Mouse (Mus musculus): Measurements from ENCODE around the gene Ms4a12.
"Not testable (repeated sequence)": the region's sequence is repeated elsewhere in the genome, so short reads cannot be mapped to it uniquely, and the experiment has no call there.

Gene Ms4a12

DNA sequence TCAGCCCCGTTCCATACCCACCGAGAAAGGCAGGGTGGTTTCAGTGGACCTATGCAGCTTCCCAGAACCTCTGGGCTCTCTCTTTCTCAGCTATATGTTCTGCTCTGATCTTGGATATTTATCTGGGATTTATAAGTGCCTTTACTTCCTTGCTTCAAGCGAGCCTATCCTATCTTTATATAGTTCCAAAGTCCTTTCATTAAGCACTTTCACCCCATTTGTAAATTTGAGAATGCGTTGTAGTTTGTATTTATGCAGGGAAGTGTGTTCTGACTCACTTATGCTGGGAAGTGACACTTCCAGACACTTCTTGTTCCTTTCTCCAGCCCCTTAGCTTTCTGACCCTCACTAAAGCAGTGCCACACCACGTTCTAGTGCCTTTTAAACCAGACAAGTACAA, at the start of gene Ms4a12:
Gene Ms4a12, minus strand, starts transcription at position 101 of the 400 bp plus-strand sequence.
- DNase-seq (ENCODE audit: low spot score): no peak

DNA sequence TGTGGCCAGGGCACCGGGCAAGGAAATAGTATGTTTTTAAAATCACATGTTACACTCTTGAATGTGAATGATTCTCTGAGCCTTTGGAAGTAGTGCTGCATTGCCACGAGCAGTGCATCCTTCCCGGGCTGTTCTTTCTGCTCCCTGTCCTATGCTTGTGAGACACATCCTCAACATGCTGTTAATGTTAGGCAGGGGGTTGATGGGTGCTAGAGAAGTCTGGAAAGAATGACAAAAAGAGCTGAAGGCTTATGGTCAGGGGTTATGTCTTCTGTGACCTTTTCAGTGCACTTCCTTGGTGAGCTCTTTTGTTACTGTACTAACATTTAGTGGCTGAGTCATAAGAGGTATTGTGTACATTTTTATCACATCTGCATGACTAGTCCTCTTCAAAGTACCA, 48.0 kb upstream of the Ms4a12 start:
- no peak for DNase-seq (ENCODE audit: low spot score)

DNA sequence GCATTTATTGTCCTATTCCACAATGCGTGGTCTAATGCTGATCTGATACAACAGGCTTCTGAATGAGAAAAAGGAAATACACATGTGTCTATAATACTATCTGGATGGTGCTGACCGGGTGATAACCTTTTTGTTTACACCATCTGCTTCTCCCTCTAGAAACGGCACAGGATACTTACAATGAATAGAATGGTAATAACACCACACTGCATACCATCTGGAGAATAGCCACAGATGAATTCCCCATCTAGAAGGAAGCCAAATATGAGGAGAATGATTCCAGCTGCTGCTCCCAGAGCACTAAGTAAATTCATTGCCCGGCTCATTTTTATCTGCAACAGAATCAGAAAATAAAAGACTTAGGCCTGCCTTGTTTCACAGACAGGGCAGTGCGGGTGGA, 44.2 kb upstream of the Ms4a12 start:
- DNase-seq (ENCODE audit: low spot score): no peak

DNA sequence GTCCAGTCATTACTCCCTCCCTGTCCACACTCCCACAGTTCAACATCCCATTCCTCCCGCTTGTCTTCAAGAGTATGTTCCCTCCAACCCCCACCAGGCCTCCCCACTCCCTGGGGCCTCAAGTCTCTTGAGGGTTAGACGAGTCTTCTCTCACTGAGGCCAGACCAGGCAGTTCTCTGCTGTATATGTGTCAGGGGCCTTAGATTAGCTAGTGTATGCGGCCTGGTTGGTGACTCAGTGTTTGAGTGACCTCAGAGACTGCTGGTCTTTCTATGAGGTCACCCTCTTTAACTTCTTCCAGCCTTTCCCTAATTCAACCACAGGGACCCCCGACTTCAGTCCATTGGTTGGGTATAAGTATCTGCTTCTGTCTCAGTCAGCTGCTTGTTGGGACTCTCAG, 34.7 kb upstream of the Ms4a12 start:
- no peak for DNase-seq (ENCODE audit: low spot score)

GRCm38 (mm10) chr19:11266052-11266845, 34.0 kb upstream of the Ms4a12 start, which contains the start of gene Ms4a1:
TSS of gene Ms4a1 (minus strand) at chr19:11266241.
- no peak for DNase-seq (ENCODE audit: low spot score)

DNA sequence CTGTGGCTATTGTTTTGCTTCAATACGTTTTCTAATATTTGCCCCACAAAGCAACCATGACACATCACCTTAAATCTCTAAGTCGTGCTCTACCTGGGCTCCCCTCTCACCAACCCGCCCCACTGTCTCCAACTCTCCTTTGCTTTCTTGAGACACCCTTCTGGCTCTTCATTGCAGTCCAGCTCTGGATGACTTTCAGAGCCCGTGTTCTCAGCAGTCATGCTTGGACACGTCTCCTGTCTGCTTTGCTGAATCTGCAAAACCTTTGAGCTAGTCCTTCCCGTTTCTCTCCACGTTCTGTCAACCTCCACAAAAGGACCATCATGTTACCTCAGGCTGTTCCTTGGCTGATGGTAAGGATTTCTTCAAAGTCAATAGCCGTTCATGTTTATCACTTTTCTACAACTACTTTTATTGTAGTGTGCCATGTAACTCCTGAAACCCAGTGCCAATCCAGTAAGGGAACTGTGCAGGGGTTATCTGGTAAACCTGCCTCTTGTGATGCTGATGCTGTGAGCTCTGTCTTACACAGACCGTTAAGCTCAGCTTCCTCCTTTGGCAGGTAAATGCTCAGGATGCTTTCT, 32.4 kb upstream of the Ms4a12 start:
- no peak for DNase-seq (ENCODE audit: low spot score)

DNA sequence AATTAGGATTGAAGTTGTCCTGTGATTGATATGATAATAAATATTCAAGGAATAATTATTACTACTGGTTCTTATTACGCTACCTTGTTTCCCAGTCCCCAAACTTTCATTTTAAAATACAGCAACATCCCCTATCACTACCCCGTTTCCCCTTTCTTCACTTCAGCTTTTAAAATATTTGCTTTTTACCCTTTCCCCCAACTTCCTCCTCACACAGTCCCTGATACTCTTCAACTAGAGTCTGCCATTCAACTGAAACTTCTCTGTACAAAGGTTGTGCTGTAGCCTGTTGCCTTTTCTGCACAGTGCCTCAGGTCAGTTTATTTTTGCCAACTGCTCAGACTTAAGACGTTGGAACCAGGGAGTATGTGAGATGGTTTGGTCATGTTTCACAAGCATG, 31.3 kb upstream of the Ms4a12 start:
- DNase-seq (ENCODE audit: low spot score): no peak

GRCm38 (mm10) chr19:11262932-11263331, 30.7 kb upstream of the Ms4a12 start:
- not testable (repeated sequence) for DNase-seq (ENCODE audit: low spot score)

GRCm38 (mm10) chr19:11261522-11261921, 29.3 kb upstream of the Ms4a12 start:
- DNase-seq (ENCODE audit: low spot score): no peak

DNA sequence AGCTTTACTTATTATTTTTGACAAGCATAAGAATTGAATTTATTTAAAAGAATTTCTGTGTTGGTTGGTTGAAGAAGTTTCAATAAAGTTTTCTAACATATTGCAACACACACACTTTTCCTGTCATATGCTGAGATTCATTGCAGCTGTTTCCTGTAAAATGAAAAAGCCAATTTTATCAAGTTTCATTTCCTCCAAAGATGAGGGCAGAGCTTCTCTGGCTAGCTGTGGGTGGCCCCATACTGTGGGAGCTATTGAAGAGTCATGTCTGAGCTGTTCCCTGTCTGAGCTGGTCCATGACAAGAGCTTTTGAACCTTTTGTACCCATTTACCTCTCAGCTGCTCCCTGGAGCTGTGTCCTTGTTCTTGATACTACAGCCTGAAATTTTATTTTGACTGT, 12.0 kb upstream of the Ms4a12 start:
- no peak for DNase-seq (ENCODE audit: low spot score)

DNA sequence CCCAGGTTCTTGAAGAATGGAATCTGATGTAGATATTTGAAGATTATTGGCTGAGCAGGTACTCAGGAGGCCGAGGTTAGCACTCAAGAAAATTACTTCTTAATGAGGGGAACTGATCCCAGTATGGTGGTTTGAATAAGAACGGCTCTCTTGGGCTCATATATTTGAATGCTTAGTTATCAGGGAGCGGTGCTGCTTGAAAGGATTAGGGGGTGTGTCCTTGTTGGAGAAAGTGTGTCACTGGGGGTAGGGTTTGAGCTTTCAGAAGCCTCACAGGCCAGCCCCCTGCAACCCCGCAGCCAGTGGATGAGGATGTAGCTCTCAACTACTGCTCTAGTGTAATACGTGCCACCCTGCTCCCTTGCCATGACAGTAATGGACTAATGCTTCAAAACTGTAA, 10.3 kb upstream of the Ms4a12 start:
- no peak for DNase-seq (ENCODE audit: low spot score)

GRCm38 (mm10) chr19:11235820-11236219, 3.6 kb upstream of the Ms4a12 start:
- DNase-seq (ENCODE audit: low spot score): no peak

GRCm38 (mm10) chr19:11234921-11235735, 2.9 kb upstream of the Ms4a12 start:
- no peak for DNase-seq (ENCODE audit: low spot score)

- DNase-seq (ENCODE audit: low spot score): no peak
Observed at GRCm38 (mm10) chr19:11234244-11234643, 2.0 kb upstream of the Ms4a12 start.

DNA sequence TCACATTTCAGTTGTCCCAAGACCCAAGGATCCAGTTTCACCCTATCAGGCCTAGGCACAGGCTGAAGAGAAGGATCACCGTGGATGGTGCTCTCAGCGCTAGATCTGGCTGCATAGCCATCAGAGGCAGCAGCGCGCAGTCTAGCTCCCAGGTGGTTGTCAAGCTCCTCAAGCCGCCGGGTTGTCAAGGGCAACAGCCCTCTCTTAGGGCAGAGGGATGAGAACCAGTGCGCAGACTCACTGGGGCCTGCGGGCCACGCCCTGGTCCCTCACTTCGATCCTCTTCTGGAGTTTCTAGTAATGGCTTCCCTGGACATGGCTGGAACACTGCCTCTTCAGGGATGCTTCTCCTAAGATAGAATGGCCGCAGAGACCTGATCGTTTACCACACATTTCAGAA, 35.7 kb downstream of the Ms4a12 start, which contains the start of gene Ms4a13:
Gene Ms4a13, minus strand, starts transcription at position 192 of the 400 bp plus-strand sequence.
- no peak for DNase-seq (ENCODE audit: low spot score)

DNA sequence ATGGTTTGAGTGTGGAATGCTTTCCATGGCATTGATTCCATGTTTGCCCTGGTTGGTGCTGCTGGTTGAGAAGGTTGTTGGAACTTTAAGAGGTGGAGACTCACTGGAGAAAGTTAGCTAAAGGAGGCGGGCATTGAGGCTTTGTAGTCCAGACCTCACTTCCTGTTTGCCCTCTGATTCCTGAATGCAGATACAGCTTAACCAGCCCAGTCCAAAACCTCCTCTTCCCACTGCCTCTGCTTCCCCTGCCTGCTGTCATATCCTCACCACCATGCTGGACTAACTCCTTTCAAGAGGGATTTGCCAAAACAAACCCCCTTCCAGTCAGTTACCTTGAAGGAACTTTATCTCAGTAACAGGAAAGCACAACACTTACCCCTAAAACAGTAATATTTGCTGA, 39.7 kb downstream of the Ms4a12 start:
- no peak for DNase-seq (ENCODE audit: low spot score)

DNA sequence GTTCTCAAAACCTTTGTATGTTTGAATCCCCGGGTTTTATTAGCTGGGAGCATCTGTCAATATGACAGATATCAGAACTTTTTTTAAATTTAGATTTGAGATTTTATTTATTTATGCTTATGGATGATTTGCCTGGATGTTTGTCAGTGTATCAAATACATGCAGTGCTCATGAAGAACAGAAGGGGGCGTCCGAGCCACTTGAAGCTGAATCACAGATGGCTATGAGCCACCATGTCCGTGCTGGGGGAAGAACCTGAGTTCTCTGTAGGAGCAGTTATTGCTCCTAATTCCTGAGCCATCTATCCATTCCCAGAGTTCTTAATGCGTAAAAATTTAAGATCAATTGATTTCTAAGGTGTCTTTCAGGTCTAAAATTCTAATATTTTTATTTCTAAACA, 48.1 kb downstream of the Ms4a12 start:
- DNase-seq (ENCODE audit: low spot score): no peak

DNA sequence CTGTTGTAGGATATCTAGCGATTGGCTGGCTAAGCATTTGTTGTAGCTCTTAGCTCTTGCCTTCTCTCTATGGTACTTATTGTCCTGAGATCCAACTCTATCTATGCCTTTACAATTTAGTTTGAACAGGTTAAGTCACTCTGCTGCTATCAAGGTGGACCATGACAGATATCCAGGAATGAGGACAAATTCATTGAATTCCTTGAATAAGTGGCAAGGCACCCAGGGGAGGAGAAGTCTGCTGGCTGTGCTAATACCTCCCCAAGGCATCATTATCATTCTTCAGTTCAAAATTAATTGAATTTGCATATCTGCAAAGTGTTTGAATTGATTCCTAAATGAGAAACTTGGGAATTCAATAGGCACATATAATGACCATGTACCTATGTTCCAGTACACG, 54.8 kb downstream of the Ms4a12 start:
- no peak for DNase-seq (ENCODE audit: low spot score)

DNA sequence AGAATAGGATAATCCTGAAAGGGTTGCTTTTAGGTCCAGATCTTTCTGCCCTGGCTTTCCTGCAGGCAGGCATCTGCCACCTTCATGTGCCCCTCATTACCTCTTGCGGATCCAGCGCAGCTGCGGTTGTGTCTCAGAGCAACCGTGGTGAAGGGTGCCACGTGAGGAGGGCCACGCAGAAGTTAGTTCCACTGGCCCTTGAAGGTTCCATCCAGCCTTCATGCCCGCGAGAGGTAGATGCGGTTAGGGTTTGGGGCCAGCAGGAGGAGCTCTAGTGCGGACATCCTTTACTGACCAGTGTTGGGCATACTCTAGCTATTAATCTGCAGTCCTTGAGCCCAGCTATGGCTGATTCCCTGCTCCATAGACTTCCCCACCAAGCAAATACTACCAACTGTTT, 67.1 kb downstream of the Ms4a12 start, which contains the start of gene 1700025F22Rik:
Gene 1700025F22Rik, minus strand, starts transcription at position 149 of the 400 bp plus-strand sequence.
- DNase-seq (ENCODE audit: low spot score): no peak

All from ovary, postnatal 10 days (tissue).